Mouse (Mus musculus): ENCODE results near the gene Tmem14c. TPM values are rescaled to one million over a fixed set of nuclear protein-coding genes. Genes with fewer than 3 reads are reported as not detected.

Tmem14c gene
- polyA plus RNA-seq (2015; fragmentation: Illumina TruSeq; extraction: RNeasy Lipid Tissue Mini Kit (QIAGEN cat#74804); ENCODE audit: low read depth, low replicate concordance): 128 TPM

GRCm38 (mm10) chr13:41015829-41016634, at the start of gene Tmem14c:
Gene Tmem14c (plus strand): TSS chr13:41016292.

DNA sequence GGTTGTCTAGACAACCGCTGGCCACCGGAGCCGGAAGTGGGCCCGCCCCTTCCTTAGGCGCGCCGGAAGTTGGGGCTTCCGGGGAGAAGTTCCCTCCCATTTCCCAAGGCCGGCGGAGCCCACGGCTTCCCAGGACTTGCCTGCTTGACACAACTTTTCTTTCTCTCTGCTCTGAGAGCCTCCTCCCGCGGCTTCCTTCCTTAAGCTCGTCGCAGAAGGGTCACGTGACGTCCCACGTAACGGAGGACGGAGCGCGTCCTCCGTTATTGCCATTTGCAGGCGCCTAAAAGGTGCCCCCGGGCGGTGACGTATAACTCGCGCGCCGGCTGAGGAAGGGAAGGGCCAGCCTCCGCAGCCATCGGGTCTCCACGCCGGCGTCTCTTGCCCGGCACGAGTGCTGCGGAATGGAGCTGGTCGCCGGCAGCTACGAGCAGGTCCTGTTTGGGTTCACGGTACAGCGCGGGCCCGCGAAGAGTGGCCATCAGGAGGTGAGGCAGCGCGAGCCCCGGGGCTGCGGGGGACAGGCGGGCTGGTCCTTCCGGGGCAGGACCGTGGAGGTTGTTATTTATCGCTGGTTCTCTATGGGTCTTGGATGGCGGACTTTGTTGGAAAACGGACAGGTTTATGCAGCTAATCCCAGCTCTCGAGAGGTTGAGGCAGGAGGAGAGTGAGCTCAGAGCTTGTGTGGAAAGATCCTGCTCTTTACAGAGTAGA, 15.0 kb upstream of the Tmem14c start, which contains the start of gene Pak1ip1:
Gene Pak1ip1 (plus strand): TSS at position 98 of the 714 bp plus-strand sequence.

Other genes with a start within 250 kb of the Tmem14c start
- gene Gcnt2, start 156.5 kb upstream of the Tmem14c start, polyA plus RNA-seq (2015; fragmentation: Illumina TruSeq; extraction: RNeasy Lipid Tissue Mini Kit (QIAGEN cat#74804); ENCODE audit: low read depth, low replicate concordance): 22.2 TPM
- 63.2 TPM for gene Pak1ip1, start 15.3 kb upstream of the Tmem14c start, polyA plus RNA-seq (2015; fragmentation: Illumina TruSeq; extraction: RNeasy Lipid Tissue Mini Kit (QIAGEN cat#74804); ENCODE audit: low read depth, low replicate concordance)
- gene Mak, start 63.4 kb downstream of the Tmem14c start, polyA plus RNA-seq (2015; fragmentation: Illumina TruSeq; extraction: RNeasy Lipid Tissue Mini Kit (QIAGEN cat#74804); ENCODE audit: low read depth, low replicate concordance): 2.2 TPM
- gene Gcm2, start 94.7 kb downstream of the Tmem14c start, polyA plus RNA-seq (2015; fragmentation: Illumina TruSeq; extraction: RNeasy Lipid Tissue Mini Kit (QIAGEN cat#74804); ENCODE audit: low read depth, low replicate concordance): not detected
- gene Sycp2l, start 98.0 kb downstream of the Tmem14c start, polyA plus RNA-seq (2015; fragmentation: Illumina TruSeq; extraction: RNeasy Lipid Tissue Mini Kit (QIAGEN cat#74804); ENCODE audit: low read depth, low replicate concordance): 0.22 TPM
- gene Elovl2, start 204.1 kb downstream of the Tmem14c start, polyA plus RNA-seq (2015; fragmentation: Illumina TruSeq; extraction: RNeasy Lipid Tissue Mini Kit (QIAGEN cat#74804); ENCODE audit: low read depth, low replicate concordance): 11.2 TPM
- gene Smim13, start 233.6 kb downstream of the Tmem14c start, polyA plus RNA-seq (2015; fragmentation: Illumina TruSeq; extraction: RNeasy Lipid Tissue Mini Kit (QIAGEN cat#74804); ENCODE audit: low read depth, low replicate concordance): 138 TPM